Mouse (Mus musculus) gastrocnemius, postnatal 14 days (tissue): ENCODE data around the gene Mia2. TPM values are rescaled to one million over a fixed set of nuclear protein-coding genes. Genes with fewer than 3 reads are reported as not detected.
"Not testable (repeated sequence)": the region's sequence is repeated elsewhere in the genome, so short reads cannot be mapped to it uniquely, and the experiment has no call there.

Experiments used
- DNase-seq: peaks from one replicate; pipeline ENCODE4 v3.0.0; 2021; ENCODE audit warnings: mixed read lengths
- intact Hi-C: fragments of 180-260 bp; cut with DNase I; formaldehyde crosslinking; loops from one replicate; pipeline ENCODE4 v1.15.1; 2025; ENCODE audit warnings: low total_unique reads
- microRNA-seq, 2 experiments: library from miRNA; unstranded; fragments of <30 nt; microRNA quantifications; one replicate each; pipeline ENCODE4 v1.2.0; 2021
- total RNA-seq, 2 experiments: library from RNA; stranded (reverse); gene quantifications; 2 replicates each; pipeline ENCODE4 v1.2.3; 2021

Mia2 gene
- total RNA-seq, 2 experiments from 2014 or later, result 62.5 to 69.8 TPM

GRCm38 (mm10) chr12:59206208-59206999 is 110.8 kb downstream of the Mia2 start:
- intact Hi-C loops, result no loop called here
- no peak for DNase-seq

GRCm38 (mm10) chr12:59207000-59207390 is 111.4 kb downstream of the Mia2 start:
- intact Hi-C loops, result no loop called here
- no peak for DNase-seq

- intact Hi-C loops, result no loop called here
- DNase-seq, result no peak
These were observed 112.2 kb downstream of the Mia2 start for GRCm38 (mm10) chr12:59207814-59208213.

DNA sequence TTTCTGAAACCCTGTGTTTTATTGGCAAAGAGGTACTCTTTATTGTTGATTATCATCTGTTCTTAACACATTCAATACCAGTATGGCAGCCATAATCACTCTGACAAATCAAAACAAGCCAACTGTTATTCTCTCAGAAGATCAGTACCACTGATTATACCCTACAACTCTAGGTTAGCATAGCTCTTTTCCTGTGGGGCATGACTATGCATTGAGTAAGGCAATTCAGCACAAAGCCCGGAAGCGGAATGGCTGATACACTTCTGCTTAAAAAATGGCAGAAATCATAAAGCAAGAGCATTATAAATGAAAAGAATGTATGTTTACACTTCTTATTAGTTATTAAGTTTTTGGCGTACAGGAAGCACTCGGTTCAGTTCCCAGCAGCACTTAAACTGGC is 120.6 kb downstream of the Mia2 start:
- DNase-seq, result no peak
- intact Hi-C loops, result no loop called here

DNA sequence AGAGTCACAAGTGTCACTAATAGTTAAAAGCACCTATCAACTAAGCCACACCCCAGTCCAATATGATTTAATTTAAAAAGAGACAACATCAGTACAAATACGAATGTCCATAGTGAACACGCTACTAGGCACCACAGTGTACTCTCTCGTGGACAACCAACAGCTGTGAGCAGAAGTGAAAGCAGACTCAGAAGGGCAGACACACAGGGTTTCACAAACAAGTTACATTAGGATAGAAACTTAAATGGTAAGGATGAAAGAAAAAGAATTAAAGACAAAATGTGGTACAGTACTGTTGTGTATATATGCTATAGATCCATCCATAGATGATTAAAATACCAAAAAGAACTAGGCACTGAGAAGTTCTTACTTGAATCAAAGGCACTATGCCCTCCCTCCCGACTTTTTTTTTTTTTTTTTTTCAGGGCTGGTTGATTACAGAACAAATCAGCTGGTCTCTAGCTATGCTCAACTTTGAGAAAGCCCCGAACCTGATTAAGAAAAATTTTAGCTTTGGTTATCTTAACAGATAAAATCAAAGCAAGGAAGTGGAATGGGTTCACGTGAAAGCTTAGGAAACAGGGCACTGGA is 121.2 kb downstream of the Mia2 start:
- no peak for DNase-seq
- intact Hi-C loops, result no loop called here

GRCm38 (mm10) chr12:59217331-59217730 is 121.7 kb downstream of the Mia2 start:
- DNase-seq, result no peak
- intact Hi-C loops, result no loop called here

- intact Hi-C loops, result no loop called here
- DNase-seq, result peak; percentile 35
These were observed 123.2 kb downstream of the Mia2 start for GRCm38 (mm10) chr12:59218640-59219321.

GRCm38 (mm10) chr12:59219325-59220225 is 124.0 kb downstream of the Mia2 start, which contains the start of gene Fbxo33:
Gene Fbxo33, minus strand, starts transcription at chr12:59219725.
- intact Hi-C loops, result no loop called here
- DNase-seq, result peak; percentile 97

DNA sequence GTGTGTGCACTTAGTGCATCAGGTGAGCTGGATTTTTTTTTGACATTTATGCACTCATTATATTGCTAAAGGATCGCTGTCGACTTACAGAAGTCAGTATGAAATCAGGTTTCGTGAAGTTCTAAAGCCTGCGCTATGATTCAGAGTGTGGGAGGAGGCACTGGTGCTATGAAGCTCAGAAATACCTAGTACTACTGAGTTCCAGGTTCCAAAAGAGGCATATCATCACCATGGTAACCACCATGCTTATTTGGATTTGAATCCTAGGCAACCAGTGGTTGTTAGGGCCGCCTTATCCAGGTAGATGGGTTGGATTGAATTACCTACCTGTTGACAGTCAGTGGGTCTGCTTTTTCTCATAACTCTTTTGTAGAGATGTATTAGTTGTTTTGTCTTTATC is 132.8 kb downstream of the Mia2 start:
- intact Hi-C loops, result no loop called here
- DNase-seq, result no peak

DNA sequence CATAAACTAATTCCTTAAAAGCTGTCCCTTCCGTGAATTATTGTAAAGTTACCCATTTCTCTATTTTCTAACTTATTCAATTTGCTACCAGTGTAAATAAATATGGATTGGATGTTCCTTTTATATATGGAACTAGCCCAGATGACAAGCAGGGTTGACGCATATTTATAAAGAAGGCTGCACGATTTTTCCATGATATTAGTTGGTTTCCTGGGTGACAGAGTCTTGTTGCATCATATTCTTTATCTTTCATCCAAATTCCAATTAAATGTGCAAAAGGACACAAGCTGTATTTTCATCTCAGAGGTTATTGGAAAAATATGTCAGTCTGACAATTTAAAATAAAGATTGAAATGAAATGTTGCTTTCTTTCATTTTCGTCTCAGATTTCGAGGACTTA is 142.8 kb downstream of the Mia2 start:
- DNase-seq, result no peak
- intact Hi-C loops, result no loop called here

DNA sequence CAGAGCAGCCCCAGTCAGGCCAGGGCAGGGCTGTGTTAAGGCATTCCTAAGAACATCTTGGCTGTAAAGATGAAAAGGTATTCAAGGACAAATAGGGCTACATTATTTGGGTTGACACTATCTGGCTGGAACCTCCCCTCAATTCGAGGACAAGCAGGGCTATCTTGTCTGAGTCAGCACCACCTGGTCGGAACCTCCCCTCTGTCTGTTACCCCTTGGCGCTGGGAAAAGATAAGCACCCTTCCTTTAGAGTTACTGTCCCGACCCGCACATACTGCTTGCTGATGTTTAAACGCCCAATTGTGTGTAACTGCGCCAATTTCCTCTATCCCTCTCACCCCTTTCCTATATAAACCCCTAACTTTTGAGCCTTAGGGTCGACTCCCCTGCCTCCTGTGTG is 145.4 kb downstream of the Mia2 start:
- DNase-seq, result not testable (repeated sequence)

More for the DNA sequence above, 145.4 kb downstream of the Mia2 start:
- intact Hi-C loops, result not testable (repeated sequence)

Small RNAs within 50 kb of the gene (microRNA-seq; reads per million reads assigned to microRNA genes)
- gene Gm27284, result 0 reads per million in 2 experiments

Other genes starting within 250 kb of the Mia2 start
- 10 to 100 TPM; 42.9 to 43.4 TPM for gene Sec23a, start 83.8 kb upstream of the Mia2 start, total RNA-seq
- gene Gemin2, start 82.4 kb upstream of the Mia2 start, total RNA-seq, result 1 to 10 TPM; 4.6 to 5.1 TPM
- gene Trappc6b, start 34.3 kb upstream of the Mia2 start, total RNA-seq, result 10 to 100 TPM; 29.9 to 33.7 TPM
- gene Pnn, start 28.9 kb upstream of the Mia2 start, total RNA-seq, result 10 to 100 TPM; 14.9 to 18.2 TPM
- 1 to 10 TPM; 4.3 to 5.2 TPM for gene Fbxo33, start 123.9 kb downstream of the Mia2 start, total RNA-seq